Mouse (Mus musculus) liver, embryonic 14.5 days (tissue): ENCODE results near the gene Lrrc3c. TPM values are rescaled to one million over a fixed set of nuclear protein-coding genes. Genes with fewer than 3 reads are reported as not detected.

ENCODE experiments used
- ATAC-seq: fragments of 200-750 bp; cut with Nextera tagmentation; 2 replicates; pipeline ENCODE4 v1.8.0; 2017; ENCODE audit warnings: moderate number of reproducible peaks, mild to moderate bottlenecking, moderate library complexity; ENCODE audit not compliant: insufficient read depth
- DNase-seq, 3 experiments: peaks; one replicate each; pipeline ENCODE4 v3.0.0-alpha.2; 2012 to 2013; ENCODE audit warnings: low read depth in 3 of 3, low spot score in 3 of 3
- H3K27ac ChIP-seq: fragments of 300-500 bp; sonication (generic); 2 replicates; pipeline ENCODE4 v1.5.1; 2014; ENCODE audit warnings: moderate library complexity, mild to moderate bottlenecking, control low read depth, inconsistent platforms
- H3K27me3 ChIP-seq: fragments of 300-500 bp; sonication (generic); 2 replicates; pipeline ENCODE4 v1.6.1; 2014; ENCODE audit warnings: mild to moderate bottlenecking, low read length, moderate library complexity; ENCODE audit not compliant: control insufficient read depth, insufficient read depth
- H3K36me3 ChIP-seq: fragments of 300-500 bp; sonication (generic); replicated peaks from 2 replicates; pipeline ENCODE4 v1.6.1; 2014; ENCODE audit warnings: low read depth; ENCODE audit not compliant: control insufficient read depth, insufficient read depth
- H3K4me1 ChIP-seq, 2 experiments: fragments of 200-500 bp in 1 of 2; fragments of 300-500 bp in 1 of 2; sonication (generic) in 1 of 2; replicated peaks; 2 replicates each; pipeline ENCODE4 v1.6.1; 2012 to 2014; ENCODE audit warnings: antibody characterized with exemption in 1 of 2, inconsistent platforms in 1 of 2, low read length in 1 of 2; ENCODE audit not compliant: control insufficient read depth in 2 of 2, insufficient read depth in 2 of 2
- H3K4me2 ChIP-seq: fragments of 300-500 bp; sonication (generic); 2 replicates; pipeline ENCODE4 v1.6.1; 2014; ENCODE audit warnings: low read depth, mild to moderate bottlenecking, control low read depth, moderate library complexity
- H3K4me3 ChIP-seq, 2 experiments: fragments of 200-500 bp in 1 of 2; fragments of 300-500 bp in 1 of 2; sonication (generic) in 1 of 2; 2 replicates each; pipeline ENCODE4 v1.5.1; 2012 to 2014; ENCODE audit warnings: low read depth in 2 of 2, low read length in 2 of 2, mild to moderate bottlenecking in 2 of 2, control low read depth in 1 of 2, inconsistent platforms in 1 of 2, moderate library complexity in 1 of 2; ENCODE audit not compliant: insufficient read depth in 1 of 2
- H3K9ac ChIP-seq: fragments of 300-500 bp; sonication (generic); replicated peaks from 2 replicates; pipeline ENCODE4 v1.6.1; 2014; ENCODE audit warnings: mild to moderate bottlenecking, control low read depth, moderate library complexity
- H3K9me3 ChIP-seq: fragments of 300-500 bp; sonication (generic); 2 replicates; pipeline ENCODE4 v1.6.1; 2016; ENCODE audit warnings: low read length, mixed read lengths; ENCODE audit not compliant: control insufficient read depth
- CTCF ChIP-seq: IDR thresholded peaks from 2 replicates; pipeline ENCODE4 v1.5.1; 2016; ENCODE audit warnings: antibody characterized with exemption, low read depth, control low read depth
- EP300 ChIP-seq: IDR thresholded peaks from 2 replicates; pipeline ENCODE4 v1.6.1; 2016; ENCODE audit warnings: antibody characterized with exemption, low read depth
- WGBS: fragments of 180-500 bp; shearing (Covaris S2); extraction: QIAGEN DNeasy Blood & Tissue Kit; methylation state at CpG from one replicate; pipeline ENCODE4 v1.1.7; 2014; ENCODE audit not compliant: insufficient replicate concordance; 5-methylcytosine and 5-hydroxymethylcytosine counted together
- polyA plus RNA-seq, 2 experiments: library from polyadenylated mRNA; depleted of rRNA in 1 of 2; stranded (reverse) in 1 of 2; unstranded in 1 of 2; fragments of >200 nt; fragmentation: Nextera tagmentation in 1 of 2; extraction: Ambion mirVana in 1 of 2; gene quantifications; 2 replicates each; pipeline versions ENCODE4 v1.2.1 to v1.2.3; 2012 to 2014

Gene Lrrc3c
- polyA plus RNA-seq, 2 experiments: not detected

DNA sequence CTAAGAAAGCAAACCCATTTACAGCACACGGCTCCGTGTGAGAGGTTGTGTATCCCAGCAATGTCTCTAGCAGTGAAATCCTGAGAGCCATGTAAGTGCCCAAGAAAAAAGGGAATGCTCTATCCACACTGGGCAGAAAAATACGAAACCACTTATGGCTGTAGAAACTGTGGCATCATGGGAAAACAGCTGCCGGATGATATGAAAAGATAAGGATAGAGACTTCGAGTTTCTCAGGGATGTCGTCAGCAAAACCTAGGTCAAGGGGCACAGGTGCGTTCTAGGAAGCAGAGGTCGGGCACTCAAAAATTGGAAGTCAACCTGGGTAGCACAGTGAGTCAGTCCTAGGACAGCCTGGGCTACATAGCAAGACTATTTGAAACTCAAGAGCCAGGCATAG lies 8.8 kb upstream of the Lrrc3c start:
- H3K27me3 ChIP-seq: peaks cover 3% of the 10 kb centered on the region; the same call in 1 of the 2 replicates
- 46% methylated on average over 8 of the region's 8 CpGs for WGBS
- H3K27ac ChIP-seq: peak overlapping the region; percentile 95
- H3K4me1 ChIP-seq: peaks cover 42 to 49% of the 10 kb centered on the region in 2 experiments
- no peaks in the 10 kb centered on the region for H3K36me3 ChIP-seq
- H3K9me3 ChIP-seq: no peaks in the 10 kb centered on the region
- ATAC-seq: no peak
- peak overlapping the region; percentile 73 for H3K9ac ChIP-seq
- peak overlapping the region; percentile 94 for H3K4me2 ChIP-seq
- no peak overlapping the region for H3K4me3 ChIP-seq
- TF ChIP-seq CTCF: no peak
- TF ChIP-seq EP300: no peak
- DNase-seq: no peak

DNA sequence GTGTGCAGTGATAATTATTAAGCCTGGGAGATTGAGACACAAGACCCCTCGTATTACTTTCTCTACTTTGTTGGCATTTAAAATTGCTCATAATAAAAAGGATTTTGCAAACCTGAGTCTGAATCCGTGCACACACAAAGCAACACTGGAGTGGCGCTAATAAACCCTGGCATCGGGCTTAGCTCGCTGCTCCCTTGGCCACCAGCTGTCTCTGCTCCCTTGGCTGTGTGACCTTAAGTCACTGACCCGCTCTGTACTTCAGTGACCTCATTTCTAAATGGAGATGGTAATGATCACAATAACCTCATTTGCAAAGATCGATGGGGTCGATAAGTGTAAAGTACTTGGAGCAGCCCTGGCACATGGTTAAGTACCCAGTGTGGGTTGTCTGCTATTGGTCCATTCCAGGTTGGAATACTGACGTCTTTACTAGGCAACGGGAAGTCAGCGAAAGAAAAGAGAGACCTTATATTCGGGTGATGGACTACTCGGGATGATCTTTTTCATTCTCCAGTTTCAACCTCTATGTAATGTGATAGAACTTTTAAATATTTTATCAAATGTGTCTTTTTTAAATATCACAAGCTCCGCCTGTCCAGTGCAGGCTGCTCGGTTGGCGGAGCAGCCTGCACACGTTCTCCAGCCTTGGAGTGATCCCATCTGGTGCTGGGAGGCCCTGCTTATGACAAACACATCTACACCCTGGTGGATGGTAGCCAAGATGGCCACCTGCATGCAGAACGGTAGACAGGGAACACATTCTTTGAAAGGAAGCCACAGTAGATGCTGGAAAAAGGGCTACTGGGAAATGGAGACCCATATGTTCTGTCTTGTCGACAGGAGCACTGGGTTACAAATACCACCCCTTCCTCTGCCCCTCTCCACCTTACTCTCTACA lies 7.3 kb upstream of the Lrrc3c start:
- H3K27me3 ChIP-seq: peaks cover 3% of the 10 kb centered on the region; the same call in 1 of the 2 replicates
- H3K4me3 ChIP-seq: no peak overlapping the region
- H3K9me3 ChIP-seq: no peaks in the 10 kb centered on the region
- DNase-seq (no peak), ATAC-seq (no peak)
- 77% methylated on average over 19 of the region's 19 CpGs for WGBS
- no peak overlapping the region for H3K9ac ChIP-seq
- no peak overlapping the region for H3K4me2 ChIP-seq
- H3K27ac ChIP-seq: no peak overlapping the region
- no peak for TF ChIP-seq CTCF
- no peak for TF ChIP-seq EP300
- no peaks in the 10 kb centered on the region for H3K36me3 ChIP-seq
- peaks cover 27 to 34% of the 10 kb centered on the region in 2 experiments for H3K4me1 ChIP-seq

GRCm38 (mm10) chr11:98595021-98595420 lies 3.1 kb upstream of the Lrrc3c start:
- 43% methylated on average over 6 of the region's 6 CpGs for WGBS
- Histone ChIP-seq H3K4me1 (peaks cover 0 to 6% of the 10 kb centered on the region in 2 experiments; a peak in 1 of 4 replicates), H3K4me2 (no peak overlapping the region), H3K36me3 (no peaks in the 10 kb centered on the region), H3K27ac (no peak overlapping the region), H3K27me3 (peaks cover 17% of the 10 kb centered on the region), H3K9me3 (no peaks in the 10 kb centered on the region), H3K9ac (no peak overlapping the region), H3K4me3 (no peak overlapping the region)
- DNase-seq (no peak), ATAC-seq (no peak)
- TF ChIP-seq EP300: no peak
- TF ChIP-seq CTCF: no peak

GRCm38 (mm10) chr11:98595473-98595872 lies 2.6 kb upstream of the Lrrc3c start:
- TF ChIP-seq EP300 (no peak), CTCF (no peak)
- no peak overlapping the region for H3K9ac ChIP-seq
- no peak for DNase-seq
- no peaks in the 10 kb centered on the region for H3K36me3 ChIP-seq
- H3K4me1 ChIP-seq: peaks cover 0 to 6% of the 10 kb centered on the region in 2 experiments; a peak in 1 of 4 replicates
- no peak for ATAC-seq
- H3K27ac ChIP-seq: no peak overlapping the region
- peaks cover 22% of the 10 kb centered on the region for H3K27me3 ChIP-seq
- H3K9me3 ChIP-seq: no peaks in the 10 kb centered on the region
- H3K4me2 ChIP-seq: no peak overlapping the region
- no peak overlapping the region for H3K4me3 ChIP-seq
- WGBS: 44% methylated on average over 10 of the region's 10 CpGs

DNA sequence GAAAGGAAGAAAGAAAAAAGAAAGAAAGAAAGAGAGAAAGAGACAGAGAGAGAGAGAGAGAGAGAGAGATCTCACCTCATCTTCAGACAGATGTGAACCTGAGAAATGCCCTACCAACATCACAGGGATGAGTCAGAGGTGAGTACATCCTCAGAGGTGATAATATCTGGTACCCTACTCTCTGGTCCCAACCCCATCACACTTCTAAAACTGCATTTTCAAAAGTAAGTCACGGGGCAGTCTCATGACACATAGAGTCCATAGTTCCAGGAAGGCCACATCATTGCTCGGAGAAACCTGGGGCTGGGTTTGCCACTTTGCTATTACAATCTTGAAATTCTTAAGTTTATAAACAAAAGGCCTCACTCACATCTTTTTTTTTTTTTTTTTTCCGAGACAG lies 2.1 kb upstream of the Lrrc3c start:
- ATAC-seq (no peak), DNase-seq (no peak)
- no peak overlapping the region for H3K9ac ChIP-seq
- no peaks in the 10 kb centered on the region for H3K36me3 ChIP-seq
- peaks cover 0 to 6% of the 10 kb centered on the region in 2 experiments; a peak in 1 of 4 replicates for H3K4me1 ChIP-seq
- no peaks in the 10 kb centered on the region for H3K9me3 ChIP-seq
- H3K27ac ChIP-seq: no peak overlapping the region
- no peak overlapping the region for H3K4me3 ChIP-seq
- H3K4me2 ChIP-seq: no peak overlapping the region
- no peak for TF ChIP-seq EP300
- no peak for TF ChIP-seq CTCF
- H3K27me3 ChIP-seq: peaks cover 25% of the 10 kb centered on the region
- 74% methylated on average over 3 of the region's 3 CpGs for WGBS
